Mouse (Mus musculus) CH12.LX (cell line): ENCODE measurements at regions not wholly inside any gene's neighbourhood (a gene's known extent, or its start where the extent isn't known, plus 50 kb on each side); places are given as distances from the start of the nearest gene placed in this dataset.
"Not testable (repeated sequence)": the region's sequence is repeated elsewhere in the genome, so short reads cannot be mapped to it uniquely, and the experiment has no call there.

ENCODE experiments used
- DNase-seq: peaks from one replicate; pipeline ENCODE4 v3.0.0-alpha.2; 2013; ENCODE audit errors: extremely low read depth
- H3K27ac ChIP-seq: 2 replicates; pipeline ENCODE4 v1.5.1; 2012; ENCODE audit warnings: low read depth, mild to moderate bottlenecking, control low read depth, moderate library complexity; ENCODE audit not compliant: insufficient read depth
- H3K27me3 ChIP-seq: replicated peaks from 2 replicates; pipeline ENCODE3; 2012; ENCODE audit warnings: inconsistent platforms
- H3K36me3 ChIP-seq, 2 experiments: replicated peaks in 1 of 2; 2 replicates each; pipeline versions ENCODE3 to v1.6.1; 2012; ENCODE audit warnings: inconsistent platforms in 1 of 2, low read length in 1 of 2, mild to moderate bottlenecking in 1 of 2, mixed read lengths in 1 of 2, moderate library complexity in 1 of 2; ENCODE audit not compliant: control insufficient read depth in 1 of 2, insufficient read depth in 1 of 2
- H3K4me1 ChIP-seq, 2 experiments: 2 replicates each; pipeline ENCODE4 v1.6.1; 2012; ENCODE audit warnings: inconsistent platforms in 1 of 2, moderate library complexity in 1 of 2; ENCODE audit not compliant: insufficient read depth in 2 of 2, control insufficient read depth in 1 of 2
- H3K4me2 ChIP-seq: 2 replicates; pipeline ENCODE4 v1.6.1; 2012; ENCODE audit warnings: low read depth, mild to moderate bottlenecking, control low read depth; ENCODE audit not compliant: poor library complexity, insufficient read depth, severe bottlenecking
- H3K4me3 ChIP-seq, 3 experiments: fragments of 150-350 bp in 1 of 3; sonication (generic) in 1 of 3; replicated peaks in 1 of 3; 2 replicates each; pipeline versions ENCODE3 to v1.5.1; 2011 to 2012; ENCODE audit warnings: low read depth in 2 of 3, low read length in 2 of 3, mild to moderate bottlenecking in 2 of 3, moderate library complexity in 2 of 3, control low read depth in 1 of 3, improper control_type of control experiment in 1 of 3, inconsistent platforms in 1 of 3, mixed read lengths in 1 of 3; ENCODE audit not compliant: poor library complexity in 1 of 3
- H3K79me2 ChIP-seq: replicated peaks from 2 replicates; pipeline ENCODE4 v1.6.1; 2012; ENCODE audit warnings: mild to moderate bottlenecking, moderate library complexity; ENCODE audit not compliant: control insufficient read depth, poor library complexity, insufficient read depth, severe bottlenecking; ENCODE audit errors: extremely low read depth
- H3K9ac ChIP-seq: 2 replicates; pipeline ENCODE4 v1.6.1; 2012; ENCODE audit warnings: low read depth, mild to moderate bottlenecking, control low read depth, moderate library complexity; ENCODE audit not compliant: insufficient read depth
- H3K9me3 ChIP-seq: replicated peaks from 2 replicates; pipeline ENCODE3; 2012; ENCODE audit warnings: low read length, inconsistent platforms, mixed read lengths
- E2F4 ChIP-seq: IDR thresholded peaks from 2 replicates; pipeline ENCODE4 v1.6.1; 2011; ENCODE audit warnings: low read depth, low read length, improper control_type of control experiment; ENCODE audit not compliant: insufficient replicate concordance
- EP300 ChIP-seq: IDR thresholded peaks from 2 replicates; pipeline ENCODE4 v1.6.1; 2011; ENCODE audit warnings: low read length, improper control_type of control experiment
- ETS1 ChIP-seq: conservative IDR thresholded peaks from 2 replicates; pipeline ENCODE4 v1.6.1; 2012; ENCODE audit warnings: low read depth, mild to moderate bottlenecking, inconsistent platforms, low read length, improper control_type of control experiment, moderate library complexity
- GABPA ChIP-seq: IDR thresholded peaks from 2 replicates; pipeline ENCODE4 v1.6.1; 2012; ENCODE audit warnings: low read depth, low read length, improper control_type of control experiment, inconsistent platforms; ENCODE audit not compliant: insufficient replicate concordance
- IRF4 ChIP-seq: IDR thresholded peaks from 2 replicates; pipeline ENCODE4 v1.6.1; 2014; ENCODE audit warnings: low read depth, mild to moderate bottlenecking, inconsistent platforms, low read length, improper control_type of control experiment
- JUN ChIP-seq: IDR thresholded peaks from 2 replicates; pipeline ENCODE4 v1.6.1; 2011; ENCODE audit warnings: low read depth, mild to moderate bottlenecking, low read length, improper control_type of control experiment, moderate library complexity; ENCODE audit not compliant: insufficient read depth
- JUND ChIP-seq: conservative IDR thresholded peaks from 2 replicates; pipeline ENCODE4 v1.6.1; 2011; ENCODE audit warnings: low read depth, low read length, improper control_type of control experiment
- MAFK ChIP-seq: IDR thresholded peaks from 2 replicates; pipeline ENCODE4 v1.6.1; 2011; ENCODE audit warnings: low read length, improper control_type of control experiment; ENCODE audit not compliant: insufficient replicate concordance
- MAX ChIP-seq: IDR thresholded peaks from 2 replicates; pipeline ENCODE4 v1.6.1; 2011; ENCODE audit warnings: low read length, improper control_type of control experiment
- MAZ ChIP-seq: IDR thresholded peaks from 2 replicates; pipeline ENCODE4 v1.6.1; 2012; ENCODE audit warnings: low read depth, mild to moderate bottlenecking, inconsistent platforms, low read length, improper control_type of control experiment, moderate library complexity
- MEF2A ChIP-seq: IDR thresholded peaks from 2 replicates; pipeline ENCODE4 v1.6.1; 2014; ENCODE audit warnings: low read depth, mild to moderate bottlenecking, inconsistent platforms, low read length, improper control_type of control experiment, borderline replicate concordance
- MYC ChIP-seq: IDR thresholded peaks from 2 replicates; pipeline ENCODE4 v1.6.1; 2011; ENCODE audit warnings: low read depth, mild to moderate bottlenecking, improper control_type of control experiment, low read length
- POLR2A ChIP-seq: IDR thresholded peaks from 2 replicates; pipeline ENCODE4 v1.6.1; 2011; ENCODE audit warnings: low read depth, mild to moderate bottlenecking, improper control_type of control experiment, low read length
- POLR2AphosphoS2 ChIP-seq: IDR thresholded peaks from 2 replicates; pipeline ENCODE4 v1.6.1; 2011; ENCODE audit warnings: low read depth, low read length, improper control_type of control experiment
- TBP ChIP-seq: conservative IDR thresholded peaks from 2 replicates; pipeline ENCODE4 v1.6.1; 2011; ENCODE audit warnings: low read depth, low read length, improper control_type of control experiment
- TCF12 ChIP-seq: IDR thresholded peaks from 2 replicates; pipeline ENCODE4 v1.6.1; 2014; ENCODE audit warnings: low read depth, mild to moderate bottlenecking, inconsistent platforms, low read length, improper control_type of control experiment
- USF1 ChIP-seq: IDR thresholded peaks from 2 replicates; pipeline ENCODE4 v1.6.1; 2014; ENCODE audit warnings: low read depth, mild to moderate bottlenecking, inconsistent platforms, low read length, improper control_type of control experiment
- USF2 ChIP-seq: conservative IDR thresholded peaks from 2 replicates; pipeline ENCODE4 v1.6.1; 2011; ENCODE audit warnings: low read depth, low read length, improper control_type of control experiment
- dilution Hi-C: fragments of 300-500 bp; cut with MboI; formaldehyde crosslinking; loops from 2 replicates; pipeline ENCODE4 v1.14.3; 2020; ENCODE audit warnings: low sequenced_read_pairs; ENCODE audit not compliant: extremely low pct_unique_long_range_greater_than_20kb, extremely low pct_ligation_motif_present
- in situ Hi-C: fragments of 300-500 bp; cut with MboI; formaldehyde crosslinking; loops from 3 replicates; pipeline ENCODE4 v1.14.3; 2019; ENCODE audit warnings: low sequenced_read_pairs, low pct_ligation_motif_present, low pct_unique_long_range_greater_than_20kb, mixed read lengths

GRCm38 (mm10) chr13:52298362-52298761 lies 232.7 kb downstream of the Diras2 start:
- Histone ChIP-seq H3K9me3 (no peaks in the 10 kb centered on the region), H3K27me3 (no peaks in the 10 kb centered on the region), H3K36me3 (no peaks in the 10 kb centered on the region), H3K9ac (no peak overlapping the region), H3K79me2 (no peaks in the 10 kb centered on the region), H3K4me1 (no peaks in the 10 kb centered on the region; a peak in 1 of 4 replicates), H3K27ac (no peak overlapping the region), H3K4me2 (no peak overlapping the region), H3K4me3 (no peak overlapping the region)
- dilution Hi-C loops: no loop called here
- in situ Hi-C loops: no loop called here
- TF ChIP-seq TBP (no peak), TCF12 (no peak), MAX (no peak), GABPA (no peak)
- DNase-seq: no peak

DNA sequence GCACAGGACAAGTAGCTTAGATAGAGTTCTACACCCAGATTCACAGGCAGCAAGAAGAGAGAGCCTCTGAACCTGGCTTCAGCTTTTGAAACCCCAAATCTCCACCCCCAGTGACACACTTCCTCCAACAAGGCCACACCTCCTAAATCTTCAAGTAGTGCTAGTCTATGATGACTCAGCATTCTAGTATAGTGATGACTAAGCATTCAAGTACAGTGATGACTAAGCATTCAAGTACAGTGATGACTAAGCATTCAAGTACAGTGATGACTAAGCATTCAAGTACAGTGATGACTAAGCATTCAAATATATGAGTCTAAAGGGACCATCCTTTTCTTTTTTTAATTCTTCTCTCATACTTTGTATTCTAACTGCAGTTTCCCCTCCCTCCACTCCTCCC lies 225.8 kb downstream of the Diras2 start:
- TF ChIP-seq JUND (peak; percentile 98), EP300 (peak; percentile 85), MEF2A (peak; percentile 73; the same call in 1 of the 2 replicates), IRF4 (peak; percentile 87), JUN (peak; percentile 97), ETS1 (peak; percentile 94), MAFK (peak; percentile 99)
- H3K4me1 ChIP-seq, in situ Hi-C loops, dilution Hi-C loops, H3K36me3 ChIP-seq, H3K4me2 ChIP-seq, H3K27me3 ChIP-seq, H3K9ac ChIP-seq, H3K79me2 ChIP-seq, H3K4me3 ChIP-seq: not testable (repeated sequence)
- peak; percentile 85 for DNase-seq
- peaks cover 20% of the 10 kb centered on the region for H3K9me3 ChIP-seq
- peak overlapping the region; percentile 63 for H3K27ac ChIP-seq

- no peak overlapping the region for H3K4me3 ChIP-seq
- dilution Hi-C loops: no loop called here
- no peaks in the 10 kb centered on the region for H3K79me2 ChIP-seq
- no peaks in the 10 kb centered on the region for H3K27me3 ChIP-seq
- H3K4me1 ChIP-seq: peaks cover 0 to 3% of the 10 kb centered on the region in 2 experiments; a peak in 1 of 4 replicates
- in situ Hi-C loops: no loop called here
- DNase-seq: no peak
- H3K4me2 ChIP-seq: no peak overlapping the region
- TF ChIP-seq E2F4 (no peak), POLR2A (no peak), USF1 (no peak), IRF4 (no peak), USF2 (no peak), MAZ (no peak), MEF2A (no peak), MAFK (no peak), EP300 (no peak), MYC (no peak), POLR2AphosphoS2 (no peak)
- no peak overlapping the region for H3K9ac ChIP-seq
- H3K27ac ChIP-seq: no peak overlapping the region
- H3K36me3 ChIP-seq: no peaks in the 10 kb centered on the region
- peaks cover 20% of the 10 kb centered on the region for H3K9me3 ChIP-seq
These were observed 224.2 kb downstream of the Diras2 start for GRCm38 (mm10) chr13:52306783-52307440.
